Mouse (Mus musculus) erythroid progenitor cell, adult 5-6 weeks (primary cell): ENCODE measurements around the gene Rln3. TPM values are rescaled to one million over a fixed set of nuclear protein-coding genes. Genes with fewer than 3 reads are reported as not detected.

Experiments
- ATAC-seq: replicated peaks from 2 replicates; pipeline ENCODE4 v1.8.0; 2016; ENCODE audit warnings: moderate number of reproducible peaks, mild to moderate bottlenecking, moderate TSS enrichment, inconsistent platforms; ENCODE audit not compliant: poor library complexity, low FRiP score, severe bottlenecking
- total RNA-seq, 2 experiments: library from RNA; stranded (forward) in 1 of 2; stranded (reverse) in 1 of 2; fragments of 150-400 nt in 1 of 2; fragments of 186-747, 209-891 nt in 1 of 2; gene quantifications; 2 replicates each; pipeline versions ENCODE4 v1.2.3 to v1.2.4; 2015 to 2017; ENCODE audit warnings: low replicate concordance in 2 of 2

Gene Rln3
- total RNA-seq, 2 experiments from 2014 or later, result not detected

DNA sequence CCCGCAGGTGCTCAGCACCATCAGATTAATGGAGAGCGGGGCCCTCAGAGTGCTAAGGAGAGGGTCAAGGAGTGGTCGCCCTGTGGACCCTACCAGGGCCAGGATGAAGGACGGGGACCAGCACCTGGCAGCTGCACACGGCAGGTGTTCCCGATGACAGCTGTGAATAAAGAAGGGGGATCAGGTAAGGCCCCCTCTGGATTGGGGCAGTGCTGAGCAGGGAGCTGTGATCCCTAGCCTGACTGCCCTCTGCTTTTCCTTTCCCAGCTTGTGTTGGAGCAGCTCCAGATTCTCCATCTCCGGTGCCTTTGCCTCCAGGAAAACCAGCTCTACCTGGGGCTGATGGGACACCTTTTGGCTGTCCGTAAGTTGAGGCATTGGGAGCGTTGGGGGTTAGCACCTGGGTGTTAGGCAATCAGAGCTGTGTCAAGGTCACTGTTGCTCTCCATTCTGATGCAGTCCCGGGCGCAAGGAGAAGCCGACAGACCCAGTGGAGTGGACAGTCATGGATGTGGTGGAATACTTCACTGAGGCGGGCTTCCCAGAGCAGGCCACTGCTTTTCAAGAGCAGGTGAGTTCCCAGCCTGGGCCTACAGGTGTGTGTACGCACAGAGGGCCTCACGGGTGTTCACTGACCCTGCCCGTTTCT lies 45.6 kb downstream of the Rln3 start:
- ATAC-seq, result no peak

DNA sequence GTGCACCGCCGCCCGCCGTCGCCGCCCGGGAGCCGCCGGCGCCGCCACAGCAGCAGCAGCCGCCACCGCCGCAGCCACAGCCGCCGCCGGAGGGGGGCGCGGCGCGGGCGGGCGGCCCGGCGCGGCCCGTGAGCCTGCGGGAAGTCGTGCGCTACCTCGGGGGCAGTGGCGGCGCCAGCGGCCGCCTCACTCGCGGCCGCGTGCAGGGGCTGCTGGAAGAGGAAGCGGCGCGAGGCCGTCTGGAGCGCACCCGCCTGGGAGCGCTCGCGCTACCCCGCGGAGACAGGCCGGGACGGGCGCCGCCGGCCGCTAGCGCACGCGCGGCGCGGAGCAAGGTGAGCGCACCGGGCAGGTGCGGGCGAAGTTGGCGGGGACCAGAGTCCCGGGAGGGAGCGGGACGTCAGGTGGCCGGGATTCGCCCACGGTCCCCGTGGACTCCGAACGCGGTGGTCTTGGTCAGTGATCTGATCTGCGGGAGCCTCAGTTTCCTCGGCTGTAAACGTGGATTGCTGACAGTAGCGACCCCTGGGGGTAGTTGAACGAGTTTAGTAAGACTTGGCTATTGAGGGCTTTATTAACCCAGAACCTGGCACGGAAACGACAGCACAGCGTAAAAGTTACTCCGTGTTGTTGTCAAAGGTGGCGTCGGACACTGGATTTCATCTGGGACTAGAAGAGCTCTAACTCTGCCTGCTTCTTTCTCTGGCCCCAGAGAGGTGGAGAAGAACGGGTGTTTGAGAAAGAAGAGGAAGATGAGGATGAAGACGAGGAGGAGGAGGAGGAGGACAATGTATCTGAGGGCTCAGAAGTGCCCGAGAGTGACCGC lies 46.4 kb downstream of the Rln3 start:
- peak; percentile 41 for ATAC-seq

DNA sequence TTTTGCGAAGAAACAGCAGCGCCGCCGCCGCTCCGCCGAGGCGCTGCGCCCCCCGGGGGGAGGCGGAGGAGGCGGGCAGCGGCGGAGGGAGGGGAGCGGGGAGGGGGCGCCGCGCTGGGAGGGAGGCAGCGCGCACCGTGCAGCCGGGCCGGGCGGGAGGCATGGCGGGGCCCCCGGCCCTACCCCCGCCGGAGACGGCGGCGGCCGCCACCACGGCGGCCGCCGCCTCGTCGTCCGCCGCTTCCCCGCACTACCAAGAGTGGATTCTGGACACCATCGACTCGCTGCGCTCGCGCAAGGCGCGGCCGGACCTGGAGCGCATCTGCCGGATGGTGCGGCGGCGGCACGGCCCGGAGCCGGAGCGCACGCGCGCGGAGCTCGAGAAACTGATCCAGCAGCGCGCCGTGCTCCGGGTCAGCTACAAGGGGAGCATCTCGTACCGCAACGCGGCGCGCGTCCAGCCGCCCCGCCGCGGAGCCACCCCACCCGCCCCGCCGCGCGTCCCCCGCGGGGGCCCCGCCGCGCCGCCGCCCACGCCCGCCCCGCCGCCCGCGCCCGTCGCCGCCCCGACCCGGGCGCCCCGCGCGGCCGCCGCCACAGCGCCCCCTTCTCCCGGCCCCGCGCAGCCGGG lies 47.2 kb downstream of the Rln3 start, which contains the start of gene Samd1:
TSS of gene Samd1 (plus strand) at position 162 of the 631 bp plus-strand sequence.
- no peak for ATAC-seq

DNA sequence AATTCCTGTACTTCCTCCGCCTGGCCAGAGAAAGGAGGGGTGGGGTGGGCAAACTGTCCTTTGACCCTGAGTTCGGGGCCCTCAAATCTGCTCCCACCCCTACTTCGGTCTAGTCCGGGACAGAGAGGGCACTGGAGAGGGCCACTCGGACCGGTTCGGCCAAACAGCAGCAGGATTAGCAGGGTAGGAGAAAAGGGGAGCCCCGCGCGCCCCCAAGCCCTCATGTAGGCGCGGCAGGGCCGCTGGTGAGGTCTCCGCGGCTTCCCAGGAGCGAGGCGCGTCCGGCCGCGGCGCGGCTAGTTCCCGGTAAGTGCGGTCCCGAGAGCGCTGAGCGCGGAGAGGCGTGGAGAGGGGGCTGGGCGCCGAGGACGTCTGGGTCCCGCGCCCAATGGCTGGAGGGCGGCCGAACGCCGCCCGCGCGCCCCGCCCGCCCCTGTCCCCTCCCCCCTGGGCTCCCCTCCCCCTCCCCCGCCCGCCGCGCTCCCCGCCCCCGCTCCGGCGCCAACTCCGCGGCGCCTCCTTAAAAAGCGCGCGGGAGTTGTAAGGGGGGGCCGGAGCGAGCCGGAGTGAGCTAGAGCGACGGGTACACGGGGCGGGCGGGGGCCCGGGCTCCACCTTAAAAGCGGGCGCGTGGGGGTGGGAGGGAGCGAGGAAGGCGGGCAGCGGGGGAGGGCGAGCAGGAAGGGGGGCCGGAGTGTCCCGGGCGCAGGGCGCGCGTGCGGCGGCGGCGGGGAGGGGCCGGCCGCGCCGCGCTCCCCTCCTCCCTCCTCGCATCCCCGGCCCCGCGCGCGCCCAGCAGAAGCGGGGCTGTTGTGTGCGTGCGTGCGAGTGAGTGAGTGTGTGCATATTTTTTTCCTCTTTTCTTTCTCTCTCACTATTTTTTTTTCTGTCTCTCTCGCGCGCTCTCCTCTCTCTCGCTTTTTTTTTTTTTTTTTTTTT lies 48.0 kb downstream of the Rln3 start:
- ATAC-seq, result peak; percentile 86

DNA sequence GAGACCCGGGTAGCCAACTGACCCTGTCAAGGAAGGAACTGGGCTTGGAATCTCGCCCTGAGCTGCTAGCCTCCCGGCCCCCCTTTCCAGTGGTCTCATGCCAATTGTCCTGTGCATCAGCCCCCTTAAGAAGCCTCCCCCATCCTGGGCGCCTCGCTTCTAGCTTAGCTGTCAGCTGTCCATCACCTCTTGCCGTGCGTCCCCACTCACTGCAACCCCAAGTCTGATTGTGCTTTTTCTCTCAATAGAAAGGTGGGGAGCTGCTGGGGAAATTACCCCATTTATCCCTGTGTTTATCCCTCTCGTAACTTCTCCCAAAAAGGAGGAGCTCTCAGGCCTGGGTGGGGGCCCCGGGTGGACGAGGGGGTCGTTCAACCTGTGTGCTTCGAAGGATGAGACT lies 48.8 kb downstream of the Rln3 start:
- no peak for ATAC-seq

- ATAC-seq, result no peak
Measured at GRCm38 (mm10) chr8:83994030-83994429, 50.8 kb downstream of the Rln3 start.

Other genes starting within 250 kb of the Rln3 start
- gene Adgrl1, start 144.9 kb downstream of the Rln3 start, total RNA-seq (2015; ENCODE audit: low replicate concordance), result 0.84 and 7.6 TPM in 2 replicates
- gene Adgrl1, start 144.9 kb downstream of the Rln3 start, total RNA-seq (2017; ENCODE audit: low replicate concordance), result 0.26 and 0.30 TPM in 2 replicates
- not detected in 2 replicates for gene Gm10644, start 89.8 kb downstream of the Rln3 start, total RNA-seq (2015; ENCODE audit: low replicate concordance)
- gene Gm10644, start 89.8 kb downstream of the Rln3 start, total RNA-seq (2017; ENCODE audit: low replicate concordance), result 1.0 TPM in 1 of 2 replicates, not detected in the other
- gene Asf1b, start 89.5 kb downstream of the Rln3 start, total RNA-seq (2015; ENCODE audit: low replicate concordance), result 188 and 195 TPM in 2 replicates
- gene Asf1b, start 89.5 kb downstream of the Rln3 start, total RNA-seq (2017; ENCODE audit: low replicate concordance), result 120 and 123 TPM in 2 replicates
- gene Prkaca, start 72.0 kb downstream of the Rln3 start, total RNA-seq (2015; ENCODE audit: low replicate concordance), result 11.5 and 13.0 TPM in 2 replicates
- 6.7 and 17.2 TPM in 2 replicates for gene Prkaca, start 72.0 kb downstream of the Rln3 start, total RNA-seq (2017; ENCODE audit: low replicate concordance)
- 114 and 119 TPM in 2 replicates for gene Samd1, start 47.3 kb downstream of the Rln3 start, total RNA-seq (2015; ENCODE audit: low replicate concordance)
- 51.6 and 80.9 TPM in 2 replicates for gene Samd1, start 47.3 kb downstream of the Rln3 start, total RNA-seq (2017; ENCODE audit: low replicate concordance)
- 1.8 and 10.5 TPM in 2 replicates for gene 1700067K01Rik, start 43.5 kb downstream of the Rln3 start, total RNA-seq (2015; ENCODE audit: low replicate concordance)
- 2.6 and 4.7 TPM in 2 replicates for gene 1700067K01Rik, start 43.5 kb downstream of the Rln3 start, total RNA-seq (2017; ENCODE audit: low replicate concordance)
- not detected in 2 replicates for gene 2210011C24Rik, start 32.8 kb downstream of the Rln3 start, total RNA-seq (2015; ENCODE audit: low replicate concordance)
- gene 2210011C24Rik, start 32.8 kb downstream of the Rln3 start, total RNA-seq (2017; ENCODE audit: low replicate concordance), result not detected in 2 replicates
- not detected in 2 replicates for gene Palm3, start 23.5 kb downstream of the Rln3 start, total RNA-seq (2015; ENCODE audit: low replicate concordance)
- not detected in 2 replicates for gene Palm3, start 23.5 kb downstream of the Rln3 start, total RNA-seq (2017; ENCODE audit: low replicate concordance)
- gene Il27ra, start 2.4 kb downstream of the Rln3 start, total RNA-seq (2015; ENCODE audit: low replicate concordance), result 1.4 TPM in 1 of 2 replicates, not detected in the other
- 0.51 and 0.61 TPM in 2 replicates for gene Il27ra, start 2.4 kb downstream of the Rln3 start, total RNA-seq (2017; ENCODE audit: low replicate concordance)
- 1.1 TPM in 1 of 2 replicates, not detected in the other for gene Gm10643, start 20.1 kb upstream of the Rln3 start, total RNA-seq (2015; ENCODE audit: low replicate concordance)
- 0.77 and 1.2 TPM in 2 replicates for gene Gm10643, start 20.1 kb upstream of the Rln3 start, total RNA-seq (2017; ENCODE audit: low replicate concordance)
- 7.2 and 14.7 TPM in 2 replicates for gene Rfx1, start 21.8 kb upstream of the Rln3 start, total RNA-seq (2015; ENCODE audit: low replicate concordance)
- 2.5 and 8.5 TPM in 2 replicates for gene Rfx1, start 21.8 kb upstream of the Rln3 start, total RNA-seq (2017; ENCODE audit: low replicate concordance)
- gene Dcaf15, start 59.8 kb upstream of the Rln3 start, total RNA-seq (2015; ENCODE audit: low replicate concordance), result 8.8 and 17.7 TPM in 2 replicates
- 11.9 and 13.6 TPM in 2 replicates for gene Dcaf15, start 59.8 kb upstream of the Rln3 start, total RNA-seq (2017; ENCODE audit: low replicate concordance)
- not detected in 2 replicates for gene Podnl1, start 81.0 kb upstream of the Rln3 start, total RNA-seq (2015; ENCODE audit: low replicate concordance)
- gene Podnl1, start 81.0 kb upstream of the Rln3 start, total RNA-seq (2017; ENCODE audit: low replicate concordance), result 0.13 and 1.1 TPM in 2 replicates
- gene Cc2d1a, start 102.9 kb upstream of the Rln3 start, total RNA-seq (2015; ENCODE audit: low replicate concordance), result 2.1 and 4.3 TPM in 2 replicates
- gene Cc2d1a, start 102.9 kb upstream of the Rln3 start, total RNA-seq (2017; ENCODE audit: low replicate concordance), result 1.3 and 17.9 TPM in 2 replicates
- not detected in 2 replicates for gene 4930432K21Rik, start 103.0 kb upstream of the Rln3 start, total RNA-seq (2015; ENCODE audit: low replicate concordance)
- gene 4930432K21Rik, start 103.0 kb upstream of the Rln3 start, total RNA-seq (2017; ENCODE audit: low replicate concordance), result 0.51 TPM in 1 of 2 replicates, not detected in the other
- gene Nanos3, start 140.2 kb upstream of the Rln3 start, total RNA-seq (2015; ENCODE audit: low replicate concordance), result not detected in 2 replicates
- not detected in 2 replicates for gene Nanos3, start 140.2 kb upstream of the Rln3 start, total RNA-seq (2017; ENCODE audit: low replicate concordance)
- gene Zswim4, start 192.1 kb upstream of the Rln3 start, total RNA-seq (2015; ENCODE audit: low replicate concordance), result 1.7 and 2.2 TPM in 2 replicates
- 1.9 and 2.6 TPM in 2 replicates for gene Zswim4, start 192.1 kb upstream of the Rln3 start, total RNA-seq (2017; ENCODE audit: low replicate concordance)
- 57.3 and 58.3 TPM in 2 replicates for gene D8Ertd738e, start 204.7 kb upstream of the Rln3 start, total RNA-seq (2015; ENCODE audit: low replicate concordance)
- 39.9 and 46.1 TPM in 2 replicates for gene D8Ertd738e, start 204.7 kb upstream of the Rln3 start, total RNA-seq (2017; ENCODE audit: low replicate concordance)
- 6.7 and 7.2 TPM in 2 replicates for gene Mri1, start 212.3 kb upstream of the Rln3 start, total RNA-seq (2015; ENCODE audit: low replicate concordance)
- gene Mri1, start 212.3 kb upstream of the Rln3 start, total RNA-seq (2017; ENCODE audit: low replicate concordance), result 3.6 and 4.8 TPM in 2 replicates
- gene Ccdc130, start 225.4 kb upstream of the Rln3 start, total RNA-seq (2015; ENCODE audit: low replicate concordance), result 12.6 and 15.9 TPM in 2 replicates
- gene Ccdc130, start 225.4 kb upstream of the Rln3 start, total RNA-seq (2017; ENCODE audit: low replicate concordance), result 3.3 and 24.4 TPM in 2 replicates